Mouse (Mus musculus): ENCODE measurements at regions not wholly inside any gene's neighbourhood (a gene's known extent, or its start where the extent isn't known, plus 50 kb on each side); places are given as distances from the start of the nearest gene placed in this dataset.

- TF ChIP-seq CTCF (IDR thresholded peaks at IDR 0.05; ENCODE audit: low read depth) (no peak), EP300 (IDR thresholded peaks at IDR 0.05; ENCODE audit: low read depth) (no peak)
Measured at GRCm38 (mm10) chr7:40688546-40688945, 209.6 kb upstream of the Vstm2b start.

All from liver, postnatal 0 days (tissue).